Mouse (Mus musculus) limb, embryonic 14.5 days (tissue): ENCODE results near the gene Ngrn. TPM values are rescaled to one million over a fixed set of nuclear protein-coding genes. Genes with fewer than 3 reads are reported as not detected.

ENCODE experiments used
- ATAC-seq: fragments of 200-750 bp; cut with Nextera tagmentation; 2 replicates; pipeline ENCODE4 v1.8.0; 2017; ENCODE audit warnings: low read depth, moderate number of reproducible peaks, moderate TSS enrichment; ENCODE audit not compliant: low FRiP score
- DNase-seq: peaks from one replicate; pipeline ENCODE4 v3.0.0-alpha.2; 2015; ENCODE audit warnings: low spot score
- H3K27ac ChIP-seq: fragments of 300-500 bp; sonication (generic); replicated peaks from 2 replicates; pipeline ENCODE4 v1.5.1; 2014; ENCODE audit warnings: low read depth, mild to moderate bottlenecking, low read length, moderate library complexity, mixed read lengths
- H3K27me3 ChIP-seq: fragments of 300-500 bp; sonication (generic); 2 replicates; pipeline ENCODE4 v1.6.1; 2014; ENCODE audit warnings: low read length, mixed read lengths; ENCODE audit not compliant: control insufficient read depth, insufficient read depth
- H3K36me3 ChIP-seq: fragments of 300-500 bp; sonication (generic); 2 replicates; pipeline ENCODE4 v1.6.1; 2014; ENCODE audit warnings: mild to moderate bottlenecking, low read length, moderate library complexity, mixed read lengths; ENCODE audit not compliant: control insufficient read depth, insufficient read depth
- H3K4me1 ChIP-seq: fragments of 300-500 bp; sonication (generic); 2 replicates; pipeline ENCODE4 v1.6.1; 2014; ENCODE audit warnings: antibody characterized with exemption, low read length, mixed read lengths; ENCODE audit not compliant: control insufficient read depth, insufficient read depth
- H3K4me2 ChIP-seq: fragments of 300-500 bp; sonication (generic); replicated peaks from 2 replicates; pipeline ENCODE4 v1.6.1; 2014; ENCODE audit warnings: low read depth, mild to moderate bottlenecking, low read length, moderate library complexity; ENCODE audit not compliant: severe bottlenecking
- H3K4me3 ChIP-seq: fragments of 300-500 bp; sonication (generic); replicated peaks from 2 replicates; pipeline ENCODE4 v1.5.1; 2014; ENCODE audit warnings: low read length
- H3K9ac ChIP-seq: fragments of 300-500 bp; sonication (generic); 2 replicates; pipeline ENCODE4 v1.6.1; 2014; ENCODE audit warnings: mild to moderate bottlenecking, low read depth, low read length, moderate library complexity; ENCODE audit not compliant: severe bottlenecking
- H3K9me3 ChIP-seq: fragments of 300-500 bp; sonication (generic); 2 replicates; pipeline ENCODE4 v1.6.1; 2016; ENCODE audit warnings: low read length; ENCODE audit not compliant: control insufficient read depth
- POLR2A ChIP-seq: fragments of 200-500 bp; IDR thresholded peaks from 2 replicates; pipeline ENCODE4 v1.8.0; 2012; ENCODE audit warnings: inconsistent platforms, mild to moderate bottlenecking, moderate library complexity, borderline replicate concordance; ENCODE audit not compliant: insufficient read depth, insufficient read length; ENCODE audit errors: extremely low read depth
- WGBS: fragments of 180-500 bp; shearing (Covaris S2); extraction: QIAGEN DNeasy Blood & Tissue Kit; methylation state at CpG from one replicate; pipeline ENCODE4 v1.1.7; 2014; 5-methylcytosine and 5-hydroxymethylcytosine counted together
- polyA plus RNA-seq, 2 experiments: library from polyadenylated mRNA; depleted of rRNA in 1 of 2; stranded (reverse) in 1 of 2; unstranded in 1 of 2; fragments of >200 nt; fragmentation: Nextera tagmentation in 1 of 2; extraction: Ambion mirVana in 1 of 2; gene quantifications; 2 replicates each; pipeline versions ENCODE4 v1.2.1 to v1.2.3; 2012 to 2014

The Ngrn gene
- polyA plus RNA-seq, 2 experiments = 49.9 to 51.6 TPM

DNA sequence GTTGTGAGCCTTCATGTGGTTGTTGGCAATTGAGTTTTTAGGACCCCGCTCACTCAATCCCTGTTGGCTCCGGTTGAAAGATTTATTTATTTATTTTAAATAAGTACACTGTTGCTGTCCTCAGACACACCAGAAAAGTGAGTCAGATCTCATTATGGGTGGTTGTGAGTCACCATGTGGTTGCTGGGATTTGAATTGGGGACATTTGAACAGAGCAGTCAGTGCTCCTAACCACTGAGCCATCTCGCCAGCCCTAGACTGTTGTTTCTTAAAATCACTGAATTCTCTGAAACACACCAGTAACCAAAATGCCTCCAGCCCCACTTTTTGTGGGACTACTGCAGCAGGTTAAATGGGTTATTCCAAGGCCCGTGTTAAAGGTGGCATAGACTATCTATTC is 37.7 kb downstream of the Ngrn start:
- no peak for TF ChIP-seq POLR2A
- 97% methylated on average over 4 of the region's 4 CpGs for WGBS

GRCm38 (mm10) chr7:80299568-80299967 is 38.6 kb downstream of the Ngrn start:
- 100% methylated on average over 3 of the region's 3 CpGs for WGBS
- Histone ChIP-seq H3K9ac (no peak overlapping the region), H3K36me3 (peaks cover 51% of the 10 kb centered on the region), H3K4me3 (no peak overlapping the region), H3K9me3 (no peaks in the 10 kb centered on the region), H3K27me3 (no peaks in the 10 kb centered on the region), H3K4me2 (no peak overlapping the region), H3K4me1 (peaks cover 8% of the 10 kb centered on the region), H3K27ac (no peak overlapping the region)
- DNase-seq (no peak), ATAC-seq (no peak)
- TF ChIP-seq POLR2A = no peak

More for the DNA sequence above, 37.7 kb downstream of the Ngrn start:
- H3K27me3 ChIP-seq = no peaks in the 10 kb centered on the region
- ATAC-seq (no peak), DNase-seq (no peak)
- no peak overlapping the region for H3K9ac ChIP-seq
- H3K36me3 ChIP-seq = peaks cover 43% of the 10 kb centered on the region
- H3K27ac ChIP-seq = no peak overlapping the region
- H3K4me1 ChIP-seq = peaks cover 8% of the 10 kb centered on the region
- no peak overlapping the region for H3K4me3 ChIP-seq
- no peaks in the 10 kb centered on the region for H3K9me3 ChIP-seq
- H3K4me2 ChIP-seq = no peak overlapping the region

DNA sequence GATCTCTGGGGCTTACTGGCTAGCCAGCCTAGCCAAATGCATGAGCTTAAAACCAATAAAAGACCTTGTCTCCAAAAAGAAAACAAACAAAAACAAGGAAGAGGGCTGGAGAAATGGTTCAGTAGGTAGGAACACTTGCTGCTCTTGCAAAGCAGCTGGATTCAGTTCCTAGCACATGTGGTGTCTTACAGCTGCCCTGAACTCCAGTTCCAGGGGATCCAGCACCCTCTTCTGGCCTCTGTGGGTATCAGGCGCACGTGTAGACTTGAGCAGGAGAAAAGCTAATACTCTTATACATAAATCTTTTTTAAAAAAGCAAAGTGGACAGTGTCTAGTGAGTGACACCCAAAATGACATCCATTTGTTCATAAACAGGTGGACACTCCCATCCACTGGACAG is 40.5 kb downstream of the Ngrn start:
- WGBS = 96% methylated on average over 2 of the region's 2 CpGs

DNA sequence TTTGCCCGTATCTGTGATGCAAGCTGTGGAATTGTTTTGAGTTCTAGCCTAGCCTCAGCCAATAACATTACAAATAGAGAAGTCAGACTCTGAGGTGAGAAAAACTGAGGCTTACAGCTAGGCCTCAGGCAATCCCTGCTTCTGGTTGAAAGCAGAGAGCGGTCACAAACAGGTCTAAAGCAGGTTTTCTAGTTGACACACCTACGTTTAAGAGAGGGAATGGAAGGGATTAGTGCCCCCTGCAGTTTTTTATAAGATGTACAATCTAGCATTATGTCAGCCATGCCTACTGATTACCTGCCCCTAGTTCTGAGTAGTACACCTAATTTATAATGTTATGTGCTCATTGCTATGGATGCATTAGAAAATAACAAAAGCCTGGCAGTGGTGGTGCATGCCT is 46.8 kb downstream of the Ngrn start:
- 68% methylated on average over 3 of the region's 3 CpGs for WGBS
- Histone ChIP-seq H3K4me1 (no peaks in the 10 kb centered on the region), H3K36me3 (peaks cover 93% of the 10 kb centered on the region), H3K27me3 (no peaks in the 10 kb centered on the region), H3K9me3 (no peaks in the 10 kb centered on the region), H3K9ac (no peak overlapping the region), H3K4me3 (no peak overlapping the region), H3K27ac (no peak overlapping the region), H3K4me2 (no peak overlapping the region)
- DNase-seq (no peak), ATAC-seq (no peak)
- no peak for TF ChIP-seq POLR2A

More for the DNA sequence above, 40.5 kb downstream of the Ngrn start:
- Histone ChIP-seq H3K4me2 (no peak overlapping the region), H3K4me1 (no peaks in the 10 kb centered on the region), H3K27ac (no peak overlapping the region), H3K9me3 (no peaks in the 10 kb centered on the region), H3K27me3 (no peaks in the 10 kb centered on the region), H3K4me3 (no peak overlapping the region), H3K36me3 (peaks cover 70% of the 10 kb centered on the region), H3K9ac (no peak overlapping the region)
- no peak for DNase-seq
- no peak for TF ChIP-seq POLR2A
- ATAC-seq = no peak

GRCm38 (mm10) chr7:80310771-80311170 is 49.8 kb downstream of the Ngrn start:
- WGBS = 88% methylated on average over 7 of the region's 7 CpGs
- no peaks in the 10 kb centered on the region for H3K27me3 ChIP-seq
- no peak overlapping the region for H3K4me2 ChIP-seq
- ATAC-seq (no peak), DNase-seq (no peak)
- no peak overlapping the region for H3K4me3 ChIP-seq
- no peak overlapping the region for H3K27ac ChIP-seq
- no peak for TF ChIP-seq POLR2A
- peaks cover 93% of the 10 kb centered on the region for H3K36me3 ChIP-seq
- no peak overlapping the region for H3K9ac ChIP-seq
- no peaks in the 10 kb centered on the region for H3K9me3 ChIP-seq
- no peaks in the 10 kb centered on the region for H3K4me1 ChIP-seq

Other genes with a start within 250 kb of the Ngrn start
- gene Zfp710, start 236.4 kb upstream of the Ngrn start, polyA plus RNA-seq (2012; rRNA removed) = 24.7 and 35.5 TPM in 2 replicates
- 15.0 and 16.9 TPM in 2 replicates for gene Zfp710, start 236.4 kb upstream of the Ngrn start, polyA plus RNA-seq (2014; fragmentation: Nextera tagmentation; extraction: Ambion mirVana)
- gene Idh2, start 145.8 kb upstream of the Ngrn start, polyA plus RNA-seq (2012; rRNA removed) = 457 and 501 TPM in 2 replicates
- gene Idh2, start 145.8 kb upstream of the Ngrn start, polyA plus RNA-seq (2014; fragmentation: Nextera tagmentation; extraction: Ambion mirVana) = 580 and 595 TPM in 2 replicates
- gene Sema4b, start 74.4 kb upstream of the Ngrn start, polyA plus RNA-seq (2012; rRNA removed) = 8.2 and 12.3 TPM in 2 replicates
- gene Sema4b, start 74.4 kb upstream of the Ngrn start, polyA plus RNA-seq (2014; fragmentation: Nextera tagmentation; extraction: Ambion mirVana) = 11.5 and 12.0 TPM in 2 replicates
- 37.8 and 52.0 TPM in 2 replicates for gene Cib1, start 28.4 kb upstream of the Ngrn start, polyA plus RNA-seq (2012; rRNA removed)
- gene Cib1, start 28.4 kb upstream of the Ngrn start, polyA plus RNA-seq (2014; fragmentation: Nextera tagmentation; extraction: Ambion mirVana) = 66.1 and 72.1 TPM in 2 replicates
- gene Gdpgp1, start 28.4 kb upstream of the Ngrn start, polyA plus RNA-seq (2012; rRNA removed) = 2.0 TPM in 2 replicates
- 2.1 and 2.4 TPM in 2 replicates for gene Gdpgp1, start 28.4 kb upstream of the Ngrn start, polyA plus RNA-seq (2014; fragmentation: Nextera tagmentation; extraction: Ambion mirVana)
- gene Ttll13, start 14.8 kb upstream of the Ngrn start, polyA plus RNA-seq (2012; rRNA removed) = 0.28 and 0.59 TPM in 2 replicates
- gene Ttll13, start 14.8 kb upstream of the Ngrn start, polyA plus RNA-seq (2014; fragmentation: Nextera tagmentation; extraction: Ambion mirVana) = 0.73 and 0.94 TPM in 2 replicates
- gene Vps33b, start 8.4 kb downstream of the Ngrn start, polyA plus RNA-seq (2012; rRNA removed) = 17.0 and 19.1 TPM in 2 replicates
- gene Vps33b, start 8.4 kb downstream of the Ngrn start, polyA plus RNA-seq (2014; fragmentation: Nextera tagmentation; extraction: Ambion mirVana) = 8.6 and 9.2 TPM in 2 replicates
- gene Prc1, start 33.2 kb downstream of the Ngrn start, polyA plus RNA-seq (2012; rRNA removed) = 78.5 and 79.9 TPM in 2 replicates
- gene Prc1, start 33.2 kb downstream of the Ngrn start, polyA plus RNA-seq (2014; fragmentation: Nextera tagmentation; extraction: Ambion mirVana) = 109 and 111 TPM in 2 replicates
- 22.5 and 26.2 TPM in 2 replicates for gene Rccd1, start 63.2 kb downstream of the Ngrn start, polyA plus RNA-seq (2012; rRNA removed)
- 8.0 and 10.2 TPM in 2 replicates for gene Rccd1, start 63.2 kb downstream of the Ngrn start, polyA plus RNA-seq (2014; fragmentation: Nextera tagmentation; extraction: Ambion mirVana)
- gene Unc45a, start 79.8 kb downstream of the Ngrn start, polyA plus RNA-seq (2012; rRNA removed) = 55.1 and 62.6 TPM in 2 replicates
- 36.9 and 40.4 TPM in 2 replicates for gene Unc45a, start 79.8 kb downstream of the Ngrn start, polyA plus RNA-seq (2014; fragmentation: Nextera tagmentation; extraction: Ambion mirVana)
- 48.8 and 50.4 TPM in 2 replicates for gene Hddc3, start 81.9 kb downstream of the Ngrn start, polyA plus RNA-seq (2012; rRNA removed)
- 23.1 and 23.8 TPM in 2 replicates for gene Hddc3, start 81.9 kb downstream of the Ngrn start, polyA plus RNA-seq (2014; fragmentation: Nextera tagmentation; extraction: Ambion mirVana)
- gene Man2a2, start 110.2 kb downstream of the Ngrn start, polyA plus RNA-seq (2012; rRNA removed) = 64.8 and 89.1 TPM in 2 replicates
- 14.8 and 18.4 TPM in 2 replicates for gene Man2a2, start 110.2 kb downstream of the Ngrn start, polyA plus RNA-seq (2014; fragmentation: Nextera tagmentation; extraction: Ambion mirVana)
- 23.5 and 26.0 TPM in 2 replicates for gene Fes, start 126.7 kb downstream of the Ngrn start, polyA plus RNA-seq (2012; rRNA removed)
- 12.6 and 14.5 TPM in 2 replicates for gene Fes, start 126.7 kb downstream of the Ngrn start, polyA plus RNA-seq (2014; fragmentation: Nextera tagmentation; extraction: Ambion mirVana)
- gene Furin, start 144.2 kb downstream of the Ngrn start, polyA plus RNA-seq (2012; rRNA removed) = 40.5 and 58.3 TPM in 2 replicates
- 17.0 and 19.8 TPM in 2 replicates for gene Furin, start 144.2 kb downstream of the Ngrn start, polyA plus RNA-seq (2014; fragmentation: Nextera tagmentation; extraction: Ambion mirVana)